Mouse (Mus musculus) embryo, embryonic 11.5 days (tissue): ENCODE data around the gene Atp2a3.

Experiments used
- DNase-seq: peaks from one replicate; pipeline ENCODE4 v3.0.0-alpha.2; 2012; ENCODE audit warnings: low read depth, low spot score

The Atp2a3 gene

GRCm38 (mm10) chr11:72961072-72961980, at the start of gene Atp2a3:
TSS of gene Atp2a3 (plus strand) at chr11:72961169.
- no peak for DNase-seq

GRCm38 (mm10) chr11:72917299-72917996, 43.5 kb upstream of the Atp2a3 start:
- DNase-seq: no peak

DNA sequence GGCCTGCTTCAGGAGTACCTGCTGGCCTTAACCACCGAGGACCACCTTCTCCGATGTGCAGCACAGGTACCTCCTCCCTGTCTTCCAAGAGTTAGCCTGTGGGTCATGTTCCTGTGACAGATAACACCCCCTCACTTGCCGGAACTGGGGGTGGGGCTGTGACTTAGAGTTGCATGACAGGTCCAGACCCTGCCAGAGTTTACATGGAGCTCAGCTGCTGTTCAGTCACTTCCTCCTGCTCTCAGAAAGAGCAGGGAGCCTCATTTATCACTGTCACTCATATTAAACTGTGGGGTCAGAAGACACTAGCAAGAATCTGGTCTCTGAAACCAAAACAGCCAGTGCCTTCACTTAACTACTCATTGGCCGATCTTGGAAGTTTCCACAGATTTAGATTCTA, 37.9 kb upstream of the Atp2a3 start:
- no peak for DNase-seq

- no peak for DNase-seq
Observed at GRCm38 (mm10) chr11:72924458-72924857, 36.5 kb upstream of the Atp2a3 start.

GRCm38 (mm10) chr11:72925067-72925466, 35.9 kb upstream of the Atp2a3 start:
- no peak for DNase-seq

- peak; percentile 51 for DNase-seq
Observed at GRCm38 (mm10) chr11:72926226-72926890, 34.6 kb upstream of the Atp2a3 start.

- no peak for DNase-seq
Observed at GRCm38 (mm10) chr11:72928516-72928915, 32.5 kb upstream of the Atp2a3 start.

GRCm38 (mm10) chr11:72940208-72941143, 20.5 kb upstream of the Atp2a3 start:
- DNase-seq: no peak

DNA sequence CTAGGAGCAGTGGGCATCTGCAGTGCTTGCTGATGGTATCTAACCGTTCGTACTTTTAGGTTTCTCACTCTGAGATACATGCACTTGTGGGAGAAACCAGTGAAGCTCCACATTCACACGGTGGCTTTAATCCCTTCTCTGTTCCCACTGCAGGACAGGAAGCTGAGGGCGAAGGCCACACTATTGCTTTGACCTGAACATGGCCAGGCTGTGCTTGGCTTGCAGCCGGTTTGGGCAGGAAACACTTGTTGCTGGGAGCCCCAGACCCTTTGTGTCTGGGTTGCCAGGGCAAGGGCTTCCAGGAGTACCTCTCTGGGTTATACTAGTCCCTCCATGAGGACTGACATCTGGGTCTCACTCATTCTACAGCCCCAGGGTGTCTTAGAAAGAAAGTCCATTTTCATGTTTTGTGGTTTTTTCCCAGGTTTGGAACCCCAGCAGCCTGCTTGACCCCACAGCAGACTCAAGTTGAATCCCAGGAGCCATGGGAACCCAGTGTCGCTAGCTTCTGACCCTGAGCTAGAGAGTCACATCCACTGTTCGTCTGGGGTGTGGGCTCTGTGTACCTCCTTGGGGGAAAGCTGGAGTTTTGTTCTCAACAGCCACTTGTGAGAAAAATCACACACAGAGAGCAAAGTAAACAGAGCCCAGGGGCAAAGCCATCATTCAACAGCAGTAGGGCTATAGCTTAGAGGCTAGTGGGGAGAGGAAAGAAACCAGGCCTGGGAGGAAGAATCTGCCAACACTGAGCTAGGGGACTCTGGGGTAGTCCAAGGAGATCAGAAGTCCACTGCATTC, 15.8 kb upstream of the Atp2a3 start:
- no peak for DNase-seq

DNA sequence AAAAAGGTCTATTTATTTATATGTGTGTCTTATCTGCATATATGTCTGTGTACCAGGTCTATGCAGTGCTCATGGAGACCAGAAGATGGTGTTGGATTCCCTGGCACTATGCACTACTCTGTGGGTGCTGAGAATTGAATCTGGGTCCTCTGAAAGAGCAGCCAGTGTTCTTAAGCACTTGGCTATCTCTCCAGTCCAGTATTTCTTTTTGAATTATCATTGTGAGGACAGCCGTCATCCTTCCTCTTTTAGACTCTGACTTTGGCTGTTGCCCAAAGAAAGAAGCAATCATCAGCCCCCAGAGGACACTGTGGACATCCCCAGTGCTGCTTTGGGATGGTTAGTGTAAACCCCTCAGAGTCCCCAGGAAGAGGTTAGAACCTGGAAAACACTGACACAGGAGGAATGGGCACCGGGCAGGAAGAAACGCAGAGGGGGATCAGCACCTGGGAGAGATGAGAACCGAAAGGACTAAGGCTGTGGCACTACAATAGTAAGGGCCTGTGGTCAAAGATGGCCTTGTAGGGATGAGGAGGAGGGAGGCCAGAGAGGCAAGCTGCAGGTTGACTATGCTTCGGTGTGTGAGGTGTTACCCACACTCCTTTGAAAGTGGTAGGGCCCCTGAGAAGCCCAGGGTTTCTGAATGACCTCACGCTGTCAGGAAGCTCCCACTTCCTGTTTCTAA, 15.0 kb upstream of the Atp2a3 start:
- no peak for DNase-seq

DNA sequence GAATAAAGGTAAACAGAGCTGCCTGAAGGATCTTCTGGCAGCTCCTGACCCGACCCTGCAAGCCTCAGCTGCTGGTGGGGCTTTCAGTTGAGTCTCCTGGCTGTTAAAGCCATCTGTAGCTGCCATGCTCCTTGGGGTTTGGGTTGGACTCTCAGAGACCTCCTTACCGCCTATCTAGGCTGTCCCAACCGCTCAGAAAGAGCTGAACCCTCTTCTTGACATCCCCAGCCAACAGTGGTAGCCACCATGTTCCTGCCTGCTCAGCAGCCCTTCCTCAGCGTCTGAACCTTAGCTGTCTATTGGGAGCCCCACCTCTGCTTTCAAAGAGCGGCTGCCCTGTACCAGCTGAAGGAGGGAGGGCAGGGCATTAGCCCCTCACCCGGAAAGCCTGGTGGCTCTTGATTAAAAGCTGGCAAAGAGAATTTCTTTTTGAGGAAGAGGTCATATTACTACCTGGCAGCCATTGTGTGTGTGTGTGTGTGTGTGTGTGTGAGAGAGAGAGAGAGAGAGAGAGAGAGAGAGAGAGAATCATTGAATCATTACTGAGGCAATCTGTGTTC, 14.3 kb upstream of the Atp2a3 start:
- no peak for DNase-seq

DNA sequence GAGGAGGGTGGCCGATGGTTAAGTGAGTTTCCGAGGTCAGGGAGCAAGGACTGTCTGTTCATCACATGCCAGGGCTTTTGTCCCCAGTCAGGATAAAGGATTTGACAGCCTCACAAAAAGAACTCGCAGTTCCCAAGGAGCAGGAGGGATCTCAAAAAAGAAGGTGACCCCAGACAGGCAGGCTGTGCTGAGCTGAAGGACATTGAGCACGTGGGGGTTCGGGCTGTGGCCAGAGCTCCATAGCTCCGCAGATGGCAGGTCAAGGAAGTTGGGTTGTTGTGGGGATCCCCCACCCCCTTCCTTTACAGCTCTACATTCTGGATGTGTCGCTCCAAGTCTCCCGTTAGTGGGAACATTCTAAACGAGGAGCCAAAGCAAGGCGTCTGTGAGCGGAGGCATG, 13.1 kb upstream of the Atp2a3 start:
- no peak for DNase-seq

GRCm38 (mm10) chr11:72948254-72948653, 12.7 kb upstream of the Atp2a3 start:
- no peak for DNase-seq

- no peak for DNase-seq
Observed at GRCm38 (mm10) chr11:72951137-72952000, 9.6 kb upstream of the Atp2a3 start.

DNA sequence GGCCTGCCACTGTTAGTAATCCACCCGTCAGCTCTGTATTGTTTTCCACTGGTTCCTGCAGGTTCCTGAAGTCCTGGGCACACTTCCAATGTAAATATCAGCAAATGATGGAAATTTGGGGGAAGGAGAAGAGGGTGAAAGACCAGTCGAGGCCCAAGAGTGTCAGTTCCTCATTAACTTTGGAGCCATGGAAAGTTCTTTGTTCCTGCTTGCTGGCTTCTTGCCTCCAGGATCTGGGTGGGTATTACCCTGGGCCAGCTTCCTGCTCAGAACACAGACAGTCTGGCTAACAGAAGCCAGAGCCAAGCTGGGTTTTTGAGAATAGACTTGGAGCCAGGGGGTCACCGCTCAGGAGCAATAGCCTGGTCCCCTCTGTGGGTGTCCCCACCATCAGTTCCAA, 8.7 kb upstream of the Atp2a3 start:
- DNase-seq: no peak

- DNase-seq: no peak
Observed at GRCm38 (mm10) chr11:72952697-72953096, 8.3 kb upstream of the Atp2a3 start.

GRCm38 (mm10) chr11:72953116-72953439, 7.9 kb upstream of the Atp2a3 start:
- no peak for DNase-seq

DNA sequence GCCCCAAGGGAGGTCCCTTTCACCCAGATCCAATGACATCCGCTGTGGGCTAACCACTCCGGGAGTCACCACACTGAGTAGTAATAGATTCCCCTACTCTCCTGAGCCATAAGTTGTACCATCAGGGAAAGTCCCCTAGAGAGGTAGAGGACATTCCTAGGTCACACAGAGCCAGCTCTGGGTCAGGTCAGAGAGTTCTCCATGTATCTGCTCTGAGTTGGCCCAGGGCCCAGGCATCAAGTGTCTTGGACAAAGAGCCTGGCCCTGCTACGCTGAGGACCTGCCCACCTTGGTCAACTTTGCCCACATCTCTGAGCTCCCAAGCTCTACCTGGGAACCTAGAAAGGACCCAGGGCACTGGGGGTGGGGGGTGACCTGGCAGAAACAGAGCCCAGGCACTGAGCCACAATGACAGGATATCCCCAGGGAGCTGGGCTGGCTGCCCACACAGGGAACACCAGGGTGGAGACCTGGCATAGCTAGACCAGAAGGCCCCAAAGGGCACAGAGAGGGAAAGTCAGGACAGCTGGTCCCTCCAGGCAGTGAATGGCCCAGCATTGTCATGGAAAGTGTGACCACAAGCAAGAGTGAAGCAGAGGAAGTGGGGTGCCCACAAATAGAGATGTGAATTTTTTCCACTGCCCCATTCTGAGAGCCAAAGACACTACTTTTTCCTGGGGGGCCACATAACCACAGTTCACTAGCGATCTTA, 7.4 kb upstream of the Atp2a3 start:
- no peak for DNase-seq
